Mouse (Mus musculus): ENCODE data around the gene Capn15. TPM values are rescaled to one million over a fixed set of nuclear protein-coding genes. Genes with fewer than 3 reads are reported as not detected.

Capn15 gene
- total RNA-seq, 1 experiment from 2014 or later: 9.2 TPM

DNA sequence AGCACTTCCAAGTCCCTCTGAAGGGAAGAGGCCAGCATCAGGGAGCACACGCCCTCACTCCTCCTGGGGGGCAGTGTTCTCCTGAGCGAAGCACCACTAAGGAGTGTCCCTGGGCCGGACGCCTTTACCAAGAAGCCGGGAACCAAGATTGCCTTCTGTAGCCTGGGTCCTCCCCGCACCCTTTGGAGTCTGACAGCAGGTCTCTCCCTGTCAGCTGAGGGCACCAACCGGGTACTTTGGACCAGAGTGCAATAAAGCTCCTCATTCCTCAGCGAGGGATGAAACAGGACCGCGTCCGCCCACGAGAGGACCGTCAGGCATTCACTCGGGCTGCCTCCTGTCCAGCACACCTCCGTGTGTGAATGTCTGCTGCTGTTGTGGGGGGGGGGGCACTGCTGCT is 19.1 kb upstream of the Capn15 start:
- no peak for ATAC-seq (ENCODE audit: extremely low read depth, insufficient number of reproducible peaks, low FRiP score, poor library complexity, severe bottlenecking)

DNA sequence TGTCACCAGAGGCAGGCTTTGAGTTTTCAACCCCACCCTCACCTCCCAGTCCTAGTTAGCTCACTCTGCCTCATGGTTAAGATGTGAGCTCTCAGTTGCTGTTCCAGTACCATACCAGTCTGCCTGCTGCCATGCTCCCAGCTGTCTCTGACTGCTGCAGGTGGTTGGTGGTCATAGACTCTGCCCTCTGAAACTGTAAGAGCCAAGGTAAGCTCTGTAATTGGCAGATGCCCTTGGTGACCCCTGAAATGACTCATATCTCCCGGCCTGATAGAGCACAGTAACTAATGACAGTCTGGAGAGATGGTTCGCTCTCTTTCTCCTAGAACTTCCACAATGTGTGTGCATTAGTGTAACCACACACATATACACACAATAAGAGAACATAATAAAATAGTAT is 18.3 kb upstream of the Capn15 start:
- no peak for ATAC-seq (ENCODE audit: extremely low read depth, insufficient number of reproducible peaks, low FRiP score, poor library complexity, severe bottlenecking)

DNA sequence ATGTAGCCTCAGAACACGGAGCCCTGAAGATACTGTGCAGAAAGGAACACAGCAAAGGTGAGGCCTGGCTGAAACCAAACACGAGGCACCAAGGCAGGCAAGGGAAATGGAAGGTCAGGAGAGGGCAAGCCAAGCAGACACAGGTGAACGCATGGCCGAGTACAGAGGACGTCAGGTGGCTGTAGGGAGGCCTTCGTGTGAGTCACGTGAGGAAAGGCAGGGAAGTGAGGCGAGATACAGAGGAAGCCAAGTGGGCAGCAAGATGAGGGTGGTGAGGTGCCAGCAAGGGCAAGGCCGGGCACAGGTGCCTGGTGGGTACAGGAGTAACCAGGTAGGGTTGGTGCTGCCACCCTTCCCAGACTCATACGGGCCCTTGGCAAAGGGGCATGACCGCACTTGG is 12.8 kb upstream of the Capn15 start:
- no peak for ATAC-seq (ENCODE audit: extremely low read depth, insufficient number of reproducible peaks, low FRiP score, poor library complexity, severe bottlenecking)

DNA sequence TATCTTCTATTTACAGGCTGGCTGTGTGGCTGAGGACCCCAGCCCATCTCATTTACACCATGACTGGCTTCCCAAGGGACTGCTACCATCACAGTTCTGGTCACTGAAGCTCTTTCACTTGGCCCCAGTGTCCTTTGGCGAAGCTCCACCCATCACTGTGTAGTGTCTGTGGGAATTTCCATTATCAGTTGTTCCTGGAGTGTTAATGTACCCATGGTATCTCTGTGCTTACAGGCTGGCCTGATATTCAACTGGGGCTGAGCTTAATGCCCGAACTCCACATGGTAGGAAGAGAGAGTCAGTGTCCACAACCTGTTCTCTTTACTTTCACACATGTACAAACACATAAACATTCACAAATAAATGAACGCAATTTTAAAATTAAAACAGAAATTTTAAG is 7.9 kb upstream of the Capn15 start:
- ATAC-seq (ENCODE audit: extremely low read depth, insufficient number of reproducible peaks, low FRiP score, poor library complexity, severe bottlenecking): no peak

DNA sequence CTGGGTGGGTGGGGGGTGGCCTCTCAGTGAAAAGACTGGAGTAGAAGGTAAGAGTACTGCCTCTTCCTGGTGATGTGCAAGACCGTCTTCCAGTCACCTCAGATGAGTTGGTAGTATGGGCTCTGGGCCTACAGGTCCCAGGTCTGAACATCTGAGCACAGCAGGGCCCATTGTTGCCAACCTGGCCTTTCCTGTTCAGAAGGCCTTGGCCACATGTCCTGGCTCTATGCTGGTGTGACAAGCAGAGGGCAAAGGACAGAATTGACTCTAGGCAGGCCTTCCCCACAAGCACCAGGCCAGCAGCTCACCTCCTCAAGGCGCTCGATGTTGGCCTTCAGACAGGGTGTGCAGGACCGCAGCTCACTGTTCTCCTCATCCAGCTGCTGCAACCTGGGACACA is 6.7 kb upstream of the Capn15 start:
- no peak for ATAC-seq (ENCODE audit: extremely low read depth, insufficient number of reproducible peaks, low FRiP score, poor library complexity, severe bottlenecking)

DNA sequence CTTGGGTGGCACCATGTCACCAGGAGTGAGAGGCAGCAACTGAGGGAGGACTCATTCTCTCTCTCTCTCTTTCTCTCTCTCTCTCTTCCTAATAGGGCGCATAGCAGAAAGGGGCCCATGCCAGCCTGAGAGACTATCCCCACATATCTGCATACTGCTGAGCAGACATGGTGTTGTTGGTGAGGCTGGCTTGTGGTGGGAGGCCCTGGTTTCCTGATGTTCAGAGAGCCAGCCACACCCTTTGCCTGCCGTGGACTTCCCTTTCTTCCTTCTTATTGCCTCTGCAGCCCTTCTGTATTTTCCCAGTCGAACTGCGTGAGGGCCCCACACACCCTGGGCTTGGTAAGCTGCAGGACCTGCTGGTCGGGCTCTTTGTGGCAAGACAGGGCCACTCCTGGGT is 4.7 kb upstream of the Capn15 start:
- no peak for ATAC-seq (ENCODE audit: extremely low read depth, insufficient number of reproducible peaks, low FRiP score, poor library complexity, severe bottlenecking)

DNA sequence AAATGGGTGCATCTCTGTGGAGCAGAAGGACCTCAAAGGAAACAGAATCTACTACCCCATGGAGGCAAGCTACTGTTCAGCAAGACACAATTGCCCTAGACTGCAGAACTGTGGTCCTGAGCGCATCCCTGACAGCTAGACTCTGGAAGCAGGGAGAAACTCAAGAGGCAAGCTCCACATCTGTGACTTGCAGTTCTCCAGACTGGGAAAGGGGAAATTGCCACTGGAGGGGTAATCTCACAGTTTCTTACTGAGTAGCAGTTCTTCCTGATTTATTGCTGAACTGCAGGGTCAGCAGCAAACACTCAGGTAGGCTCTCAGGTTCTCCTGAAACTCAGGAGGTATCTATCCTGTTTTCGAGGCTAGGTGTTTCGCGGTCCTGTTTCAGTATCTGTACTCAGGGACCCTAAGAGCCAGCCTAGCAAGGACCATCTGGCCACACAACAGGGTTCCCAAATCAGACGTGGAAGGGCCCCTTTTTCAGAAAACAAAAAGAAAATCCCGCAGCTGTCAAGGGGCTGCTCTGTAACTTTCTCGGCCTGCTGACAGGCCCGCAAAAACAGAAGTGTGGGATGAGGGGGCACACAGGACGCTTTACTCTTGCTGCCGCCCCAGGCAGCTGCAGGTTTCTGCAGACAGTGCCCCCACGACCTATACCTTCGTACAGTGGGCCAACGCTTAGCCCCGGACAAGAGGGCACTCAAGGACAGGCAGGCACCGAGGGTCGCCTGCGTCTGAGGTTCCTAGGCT is 865 bp downstream of the Capn15 start:
- no peak for ATAC-seq (ENCODE audit: extremely low read depth, insufficient number of reproducible peaks, low FRiP score, poor library complexity, severe bottlenecking)

DNA sequence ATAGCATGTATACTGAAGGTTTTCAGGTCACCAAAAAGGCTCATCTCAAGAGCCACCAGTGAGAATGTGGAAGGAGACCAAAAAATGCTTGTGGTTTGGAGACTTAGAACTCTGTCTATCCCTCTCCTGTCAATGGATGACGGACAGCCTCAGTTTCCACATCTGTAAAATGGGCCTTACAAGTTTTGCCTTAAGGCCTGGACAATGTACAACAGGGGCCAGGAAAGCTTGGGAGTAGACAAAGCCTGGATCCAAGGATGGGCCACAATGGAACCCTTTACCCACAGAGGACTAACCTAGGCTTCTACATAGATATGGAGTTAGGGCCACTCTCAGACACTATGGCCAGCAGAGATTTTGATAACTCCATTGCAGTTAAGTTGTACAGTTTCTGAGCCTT is 1.5 kb downstream of the Capn15 start:
- no peak for ATAC-seq (ENCODE audit: extremely low read depth, insufficient number of reproducible peaks, low FRiP score, poor library complexity, severe bottlenecking)

DNA sequence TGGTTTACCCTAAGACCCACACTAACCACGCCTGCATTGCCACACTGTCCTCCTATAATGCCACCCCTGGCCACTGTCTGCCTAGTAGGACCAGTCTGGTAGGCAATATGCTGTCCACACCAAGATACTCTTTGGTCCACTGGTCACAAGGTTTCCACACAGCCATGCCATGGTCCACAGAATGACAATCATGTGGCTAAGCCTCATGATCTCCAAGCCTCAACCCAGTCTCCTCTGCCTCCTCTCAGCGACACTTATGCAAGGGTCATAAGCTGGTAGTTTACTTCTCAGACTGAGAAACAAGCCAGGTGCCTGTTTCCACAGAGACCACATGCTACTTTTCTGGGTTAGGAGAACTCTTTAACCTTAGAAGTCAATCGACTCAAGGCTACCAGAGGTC is 2.7 kb downstream of the Capn15 start:
- ATAC-seq (ENCODE audit: extremely low read depth, insufficient number of reproducible peaks, low FRiP score, poor library complexity, severe bottlenecking): no peak

DNA sequence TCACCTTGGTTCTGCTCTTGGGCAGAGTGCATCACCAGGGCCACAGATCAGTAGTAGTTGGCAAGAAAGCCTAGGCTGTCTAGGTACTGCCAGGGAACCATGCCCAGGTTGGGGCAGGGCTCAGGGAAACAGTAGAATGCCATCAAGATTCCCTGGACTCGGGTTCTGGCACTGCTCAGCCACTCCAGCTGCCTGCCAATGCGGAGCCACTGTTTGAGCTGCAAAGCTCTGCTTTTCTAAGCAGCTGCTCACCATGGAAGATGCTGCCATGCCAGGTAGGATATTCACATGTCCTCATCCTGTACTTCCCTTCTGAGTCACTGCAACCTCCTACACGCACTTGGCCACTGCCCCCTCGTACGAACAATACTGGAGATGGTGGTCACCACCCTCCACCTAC is 4.7 kb downstream of the Capn15 start:
- no peak for ATAC-seq (ENCODE audit: extremely low read depth, insufficient number of reproducible peaks, low FRiP score, poor library complexity, severe bottlenecking)

DNA sequence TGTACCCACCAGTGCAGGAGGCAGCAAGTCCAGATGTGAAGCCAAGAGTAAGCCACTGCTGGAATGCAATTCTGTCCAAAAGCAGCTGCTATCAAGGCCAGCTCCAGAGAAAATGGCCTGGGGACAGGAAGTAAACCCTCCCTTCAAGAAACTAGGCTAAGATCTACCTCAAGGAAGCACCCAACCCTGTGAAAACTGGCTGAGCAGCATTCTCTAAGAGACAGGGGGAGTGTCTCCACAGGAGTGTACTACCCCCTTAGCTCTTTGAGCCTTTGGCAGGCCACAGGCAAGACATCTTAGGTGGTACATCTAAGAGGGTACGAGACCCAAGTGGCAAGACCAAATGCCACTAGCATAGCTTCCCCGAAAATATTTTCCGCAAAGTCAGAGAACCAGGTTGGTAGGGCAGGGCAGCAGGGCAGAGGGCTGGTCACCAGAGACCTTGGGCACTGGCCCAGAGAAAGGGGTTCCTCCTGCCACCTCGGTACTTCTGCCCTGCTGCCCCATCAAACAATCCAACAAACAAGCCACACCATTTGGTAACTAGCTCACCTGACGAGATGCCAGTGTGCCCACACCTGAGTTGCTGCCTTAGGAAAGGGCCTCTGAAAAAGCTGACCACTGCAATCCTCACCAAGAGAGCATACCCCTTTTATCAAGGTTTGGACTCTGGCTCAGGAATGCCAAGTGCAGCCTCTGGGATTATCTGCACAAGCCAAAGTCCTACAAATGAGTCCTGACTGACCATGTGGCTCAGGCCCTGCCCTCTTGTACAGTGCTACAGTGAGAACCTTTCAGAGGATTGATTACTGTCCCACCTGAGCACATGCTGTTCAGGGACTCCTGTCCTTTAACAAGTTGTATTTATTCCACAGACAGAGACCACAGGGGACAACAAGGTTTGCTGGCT is 5.5 kb downstream of the Capn15 start:
- no peak for ATAC-seq (ENCODE audit: extremely low read depth, insufficient number of reproducible peaks, low FRiP score, poor library complexity, severe bottlenecking)

DNA sequence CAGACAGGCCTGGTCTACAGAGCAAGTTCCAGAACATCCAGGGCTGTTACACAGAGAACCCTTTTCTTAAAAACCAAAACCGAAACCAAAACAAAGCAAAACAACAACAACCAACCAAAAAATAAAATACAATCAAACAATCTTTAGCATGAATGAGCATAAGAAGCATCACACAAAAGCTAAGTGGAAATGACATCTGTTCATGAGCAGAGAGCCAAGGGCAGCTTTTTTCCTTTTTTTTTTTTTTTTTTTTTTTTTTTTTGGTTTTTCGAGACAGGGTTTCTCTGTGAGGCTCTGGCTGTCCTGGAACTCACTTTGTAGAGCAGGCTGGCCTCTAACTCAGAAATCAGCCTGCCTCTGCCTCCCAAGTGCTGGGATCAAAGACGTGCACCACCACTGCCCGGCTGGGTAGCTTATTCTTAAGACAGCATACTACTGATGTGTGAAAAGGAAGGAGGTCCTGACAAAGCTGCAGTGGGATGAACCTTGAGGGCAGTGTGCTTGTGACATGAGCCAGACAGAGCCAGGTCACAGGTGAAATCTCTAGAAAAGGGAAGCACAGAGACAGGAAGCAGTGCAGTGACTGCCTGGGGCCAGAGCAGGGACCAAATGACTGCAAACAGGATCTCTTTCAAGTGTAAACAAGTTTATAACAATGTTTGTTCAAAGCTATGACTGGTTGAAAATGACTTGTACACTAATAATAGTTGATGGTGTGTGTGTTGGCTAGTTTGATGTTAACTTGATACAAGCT is 14.5 kb downstream of the Capn15 start:
- peak; percentile 45; the same call in 1 of the 2 replicates for ATAC-seq (ENCODE audit: extremely low read depth, insufficient number of reproducible peaks, low FRiP score, poor library complexity, severe bottlenecking)

DNA sequence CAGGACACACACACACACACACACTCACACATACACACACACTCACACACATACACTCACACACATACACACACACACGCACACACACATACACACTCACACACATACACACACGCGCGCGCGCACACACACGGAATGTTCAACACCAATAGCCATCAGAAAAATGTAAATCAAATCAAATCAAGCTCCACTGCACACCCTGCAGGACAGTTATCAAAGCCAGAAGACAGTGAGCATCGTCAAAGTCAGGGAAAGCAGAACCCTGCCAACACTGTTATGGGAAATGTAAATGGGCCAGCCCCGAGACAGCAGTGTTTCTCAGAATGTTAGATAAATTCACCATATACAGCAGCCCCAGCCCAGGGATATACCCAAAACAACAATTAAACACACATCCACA is 15.1 kb downstream of the Capn15 start:
- no peak for ATAC-seq (ENCODE audit: extremely low read depth, insufficient number of reproducible peaks, low FRiP score, poor library complexity, severe bottlenecking)

DNA sequence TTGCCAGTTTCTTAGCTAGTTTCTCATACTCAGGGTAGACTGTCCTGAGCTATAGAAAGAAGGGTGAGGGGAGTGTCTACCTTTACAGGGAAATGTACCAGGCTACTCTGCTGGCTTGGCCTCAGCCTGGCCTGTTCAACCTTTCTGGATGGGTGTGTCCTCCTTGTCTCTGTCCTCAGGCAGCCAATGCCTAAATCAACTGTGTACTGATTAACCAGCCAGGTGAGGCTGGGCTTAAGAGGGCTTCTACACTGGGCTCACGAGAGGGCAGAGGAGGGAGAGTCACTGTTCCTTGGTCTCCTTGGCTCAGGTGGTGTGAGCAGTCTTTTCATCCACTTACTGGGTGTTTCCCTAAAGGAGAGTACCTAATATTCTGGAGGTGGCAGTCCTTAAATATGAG is 17.4 kb downstream of the Capn15 start:
- ATAC-seq (ENCODE audit: extremely low read depth, insufficient number of reproducible peaks, low FRiP score, poor library complexity, severe bottlenecking): no peak

DNA sequence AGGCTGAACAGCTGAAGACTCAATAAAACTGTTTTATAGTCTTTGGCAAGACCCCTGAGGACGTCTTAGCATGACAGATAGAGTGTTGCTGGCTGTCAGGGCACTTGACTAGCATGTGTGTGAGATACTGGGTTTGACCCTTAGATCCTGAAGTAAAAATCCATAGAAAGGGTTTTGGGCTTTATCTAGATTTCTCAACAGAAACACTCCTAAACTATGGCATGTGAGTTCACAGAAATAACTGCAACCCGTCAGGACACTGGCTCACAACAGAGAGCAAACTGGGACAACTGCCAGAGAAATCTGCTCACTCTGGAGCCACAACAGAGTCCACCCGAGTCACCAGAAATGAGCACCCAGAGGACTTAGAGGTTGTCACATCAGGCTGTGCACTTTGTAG is 17.9 kb downstream of the Capn15 start:
- no peak for ATAC-seq (ENCODE audit: extremely low read depth, insufficient number of reproducible peaks, low FRiP score, poor library complexity, severe bottlenecking)

DNA sequence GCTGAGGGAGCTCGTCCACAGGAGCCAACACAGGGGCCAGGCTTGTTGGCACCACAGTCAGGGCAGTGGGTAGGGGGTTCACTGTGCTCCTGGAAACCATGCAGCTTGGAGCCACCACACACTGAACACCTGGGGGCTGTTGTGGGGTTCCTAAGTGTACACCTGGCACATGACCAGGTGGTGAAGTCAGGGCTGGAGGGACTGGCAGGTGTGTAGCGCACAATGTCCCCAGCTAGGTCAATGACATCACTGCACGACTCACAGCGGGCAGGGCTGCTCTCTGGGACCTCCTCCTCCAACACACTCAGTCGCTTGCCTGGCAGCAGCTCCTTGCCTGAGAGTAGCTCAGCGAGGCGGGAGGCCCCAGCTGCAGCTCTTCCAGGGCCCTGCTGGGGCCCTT is 21.3 kb downstream of the Capn15 start:
- no peak for ATAC-seq (ENCODE audit: extremely low read depth, insufficient number of reproducible peaks, low FRiP score, poor library complexity, severe bottlenecking)

DNA sequence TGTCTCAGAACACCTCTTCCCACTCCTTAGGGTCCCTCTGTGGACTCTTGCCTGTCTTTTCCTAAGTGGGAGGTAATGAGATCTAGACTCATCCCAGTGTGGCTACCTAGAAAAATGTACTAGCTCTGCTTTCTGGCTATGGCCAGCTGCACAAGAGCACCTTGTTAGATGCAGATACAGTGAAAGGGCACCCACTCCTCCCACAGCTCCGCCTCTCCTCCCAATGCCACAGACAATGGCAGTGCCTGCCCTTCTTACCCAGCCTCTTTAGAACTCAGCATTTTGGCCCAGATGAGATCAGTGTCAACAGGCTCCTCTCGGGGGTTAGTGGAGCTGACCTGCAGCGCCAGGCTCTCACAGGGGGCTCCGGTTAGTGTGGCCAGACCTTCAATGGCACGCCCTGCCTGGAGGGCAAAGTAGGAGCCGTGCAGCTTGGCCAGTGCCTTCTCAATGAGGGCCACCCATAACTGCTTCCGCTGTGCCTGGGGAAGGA is 23.1 kb downstream of the Capn15 start:
- no peak for ATAC-seq (ENCODE audit: extremely low read depth, insufficient number of reproducible peaks, low FRiP score, poor library complexity, severe bottlenecking)

DNA sequence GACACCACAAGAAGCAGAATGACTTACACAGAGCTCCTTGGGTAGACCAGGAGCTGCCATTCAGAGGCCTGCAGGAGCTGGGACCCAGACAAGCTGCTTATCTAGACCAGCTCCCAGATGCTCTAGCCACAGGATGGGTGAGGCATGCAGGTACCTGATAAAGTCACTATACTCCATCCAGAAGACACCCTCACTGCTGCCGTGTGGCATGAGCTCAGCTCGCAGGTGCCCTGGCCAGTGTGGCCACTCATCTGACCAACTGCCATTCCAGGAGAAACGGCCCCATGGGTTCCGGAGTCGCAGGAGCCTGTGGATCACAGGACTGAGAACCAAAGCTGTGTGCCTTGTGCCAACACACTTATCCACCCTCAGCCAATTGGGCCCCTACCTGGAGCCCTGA is 24.0 kb downstream of the Capn15 start:
- no peak for ATAC-seq (ENCODE audit: extremely low read depth, insufficient number of reproducible peaks, low FRiP score, poor library complexity, severe bottlenecking)

DNA sequence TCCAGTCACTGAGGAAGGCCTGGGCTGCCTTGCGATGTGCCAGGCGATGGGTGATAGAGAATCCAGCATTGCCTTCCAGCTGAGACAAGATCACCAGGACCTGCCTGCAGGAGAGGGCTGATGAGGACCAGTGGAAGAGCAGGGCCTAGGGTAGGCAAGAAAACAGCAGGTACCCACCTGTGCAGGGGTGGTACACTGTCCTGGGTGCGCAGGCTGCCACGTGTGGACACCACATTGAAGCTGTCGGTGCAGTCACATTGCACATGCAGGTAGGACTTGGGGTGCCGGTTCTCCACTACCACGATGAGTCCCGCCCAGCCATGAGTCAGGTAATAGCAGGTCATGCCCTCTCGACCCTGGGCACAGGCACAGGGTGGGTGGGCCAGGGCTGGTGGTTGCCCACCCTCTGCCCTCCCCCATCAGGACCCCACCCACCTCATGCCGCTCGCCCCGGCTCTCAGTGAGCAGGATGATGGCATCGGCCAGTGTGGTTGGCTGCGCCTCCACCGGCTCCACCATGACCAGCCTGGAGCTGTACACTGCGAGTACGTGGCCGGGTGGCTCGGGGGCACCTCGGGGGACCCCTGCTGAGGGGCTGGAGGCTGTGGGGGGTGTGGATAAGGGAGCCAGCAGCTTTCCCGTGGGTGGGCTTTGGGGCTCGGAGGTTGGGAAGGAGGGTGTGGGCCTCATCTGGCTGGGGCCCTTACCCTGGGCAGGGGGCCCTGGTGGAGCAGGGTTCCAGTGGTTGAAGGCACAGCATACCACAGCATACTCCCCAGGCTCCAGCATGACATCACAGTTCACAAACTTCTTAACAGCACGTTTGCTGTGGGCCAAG is 25.7 kb downstream of the Capn15 start:
- no peak for ATAC-seq (ENCODE audit: extremely low read depth, insufficient number of reproducible peaks, low FRiP score, poor library complexity, severe bottlenecking)
